Mouse (Mus musculus) kidney, adult 2 months (tissue): Measurements from ENCODE around the gene Cyp2d10. TPM values are rescaled to one million over a fixed set of nuclear protein-coding genes. Genes with fewer than 3 reads are reported as not detected.

Experiments
- DNase-seq: peaks from one replicate; pipeline ENCODE4 v3.0.0; 2021
- H3K27ac ChIP-seq: fragments of 200-500 bp; 2 replicates; pipeline ENCODE4 v1.5.1; 2012; ENCODE audit warnings: low read depth, low read length, control low read depth, inconsistent platforms; ENCODE audit not compliant: insufficient read depth
- H3K27me3 ChIP-seq: fragments of 200-500 bp; replicated peaks from 2 replicates; pipeline ENCODE4 v1.6.1; 2012; ENCODE audit warnings: mild to moderate bottlenecking, moderate library complexity, low read length, inconsistent platforms; ENCODE audit not compliant: control insufficient read depth, insufficient read depth
- H3K36me3 ChIP-seq: fragments of 200-500 bp; 2 replicates; pipeline ENCODE4 v1.6.1; 2012; ENCODE audit warnings: mild to moderate bottlenecking, moderate library complexity, low read length, inconsistent platforms; ENCODE audit not compliant: control insufficient read depth, insufficient read depth
- H3K4me1 ChIP-seq: fragments of 200-500 bp; 2 replicates; pipeline ENCODE4 v1.6.1; 2011; ENCODE audit warnings: low read length; ENCODE audit not compliant: control insufficient read depth, insufficient read depth
- H3K4me3 ChIP-seq: fragments of 200-500 bp; 2 replicates; pipeline ENCODE4 v1.5.1; 2011; ENCODE audit warnings: mild to moderate bottlenecking, low read depth, low read length, control low read depth; ENCODE audit not compliant: insufficient read depth
- CTCF ChIP-seq: fragments of 200-500 bp; conservative IDR thresholded peaks from 2 replicates; pipeline ENCODE4 v1.5.1; 2011; ENCODE audit warnings: low read depth, mild to moderate bottlenecking, control low read depth, low read length, moderate library complexity, mixed read lengths; ENCODE audit not compliant: insufficient read depth, insufficient read length
- POLR2A ChIP-seq: fragments of 200-500 bp; IDR thresholded peaks from one replicate; pipeline ENCODE4 v1.6.1; 2011; ENCODE audit warnings: low read depth, low read length, control low read depth
- WGBS: fragments of 180-500 bp; shearing (Covaris S2); methylation state at CpG from one replicate; pipeline ENCODE4 v1.1.7; 2018; 5-methylcytosine and 5-hydroxymethylcytosine counted together
- polyA plus RNA-seq: library from polyadenylated mRNA; depleted of rRNA; stranded (reverse); fragments of >200 nt; gene quantifications from 2 replicates; pipeline ENCODE4 v1.2.3, GENCODE M21; 2012

Cyp2d10 gene
- polyA plus RNA-seq, 1 experiment, result 0.33 TPM

DNA sequence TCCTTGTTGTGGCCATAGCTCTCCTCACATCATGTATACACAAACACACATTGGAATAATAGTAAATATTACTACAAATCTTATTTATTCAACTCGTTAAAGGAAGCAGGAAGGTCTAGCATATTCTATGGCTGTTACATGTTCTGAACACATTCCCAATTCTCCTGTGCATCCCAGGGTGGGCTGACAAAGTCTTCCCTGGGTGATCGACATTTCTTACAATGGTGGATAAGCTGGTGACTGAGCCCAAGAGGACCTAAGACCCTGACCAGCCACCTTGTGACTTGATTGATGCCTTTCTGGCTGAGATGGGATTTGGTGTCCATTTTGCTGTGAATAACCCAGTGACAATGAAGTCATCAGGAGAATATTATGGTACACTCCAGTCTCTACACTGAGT lies 28.6 kb upstream of the Cyp2d10 start:
- H3K27ac ChIP-seq, result no peak overlapping the region
- TF ChIP-seq CTCF (no peak), POLR2A (no peak)
- WGBS, result 90% methylated on average over 2 of the region's 2 CpGs
- H3K36me3 ChIP-seq, result no peaks in the 10 kb centered on the region
- DNase-seq, result no peak
- H3K27me3 ChIP-seq, result no peaks in the 10 kb centered on the region
- no peak overlapping the region for H3K4me3 ChIP-seq
- no peaks in the 10 kb centered on the region for H3K4me1 ChIP-seq

DNA sequence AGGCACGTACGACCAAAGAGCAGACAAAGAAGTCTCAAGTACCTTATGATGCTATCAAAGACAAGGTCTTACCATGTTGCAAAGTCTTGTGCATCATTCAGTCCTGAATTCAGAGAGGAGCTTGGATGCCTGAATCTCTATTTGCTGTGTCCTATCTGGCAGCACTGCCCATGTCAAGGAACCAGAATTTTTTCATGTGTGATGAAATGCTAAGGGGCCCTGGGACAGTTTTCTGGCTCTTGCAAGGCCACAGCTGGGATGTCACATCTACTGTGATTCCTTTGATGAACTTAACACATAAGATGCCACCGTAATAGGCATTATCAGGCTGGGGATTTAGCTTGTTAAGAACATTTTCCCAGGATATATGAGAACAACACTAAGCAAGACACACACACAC lies 28.0 kb upstream of the Cyp2d10 start:
- no peak for DNase-seq
- 68% methylated on average over 3 of the region's 3 CpGs for WGBS
- H3K4me3 ChIP-seq, result no peak overlapping the region
- H3K27ac ChIP-seq, result no peak overlapping the region
- no peaks in the 10 kb centered on the region for H3K36me3 ChIP-seq
- H3K27me3 ChIP-seq, result no peaks in the 10 kb centered on the region
- TF ChIP-seq CTCF, result no peak
- TF ChIP-seq POLR2A, result no peak
- H3K4me1 ChIP-seq, result no peaks in the 10 kb centered on the region

DNA sequence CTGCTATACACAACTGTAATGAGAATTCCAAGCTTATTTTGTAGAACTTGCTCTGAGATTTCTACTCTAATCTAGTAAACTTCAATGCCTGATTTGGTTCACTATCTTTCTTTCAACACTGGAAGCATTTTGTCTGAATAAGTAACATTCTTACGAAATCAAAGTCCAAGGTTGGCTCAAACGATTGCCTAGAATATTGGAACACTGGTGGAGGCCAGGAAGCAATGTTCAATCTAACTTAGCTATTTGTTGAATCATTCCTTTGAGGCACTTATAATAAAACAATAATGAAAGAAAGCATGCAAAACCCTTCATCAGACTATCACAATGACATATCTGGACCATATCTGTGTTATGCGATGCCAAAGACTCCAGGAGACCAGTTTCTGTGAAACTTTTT lies 27.5 kb upstream of the Cyp2d10 start:
- no peak for DNase-seq
- Histone ChIP-seq H3K27ac (no peak overlapping the region), H3K27me3 (no peaks in the 10 kb centered on the region), H3K4me3 (no peak overlapping the region), H3K4me1 (no peaks in the 10 kb centered on the region), H3K36me3 (no peaks in the 10 kb centered on the region)
- TF ChIP-seq POLR2A, result no peak
- TF ChIP-seq CTCF, result no peak
- 67% methylated on average over 3 of the region's 3 CpGs for WGBS

DNA sequence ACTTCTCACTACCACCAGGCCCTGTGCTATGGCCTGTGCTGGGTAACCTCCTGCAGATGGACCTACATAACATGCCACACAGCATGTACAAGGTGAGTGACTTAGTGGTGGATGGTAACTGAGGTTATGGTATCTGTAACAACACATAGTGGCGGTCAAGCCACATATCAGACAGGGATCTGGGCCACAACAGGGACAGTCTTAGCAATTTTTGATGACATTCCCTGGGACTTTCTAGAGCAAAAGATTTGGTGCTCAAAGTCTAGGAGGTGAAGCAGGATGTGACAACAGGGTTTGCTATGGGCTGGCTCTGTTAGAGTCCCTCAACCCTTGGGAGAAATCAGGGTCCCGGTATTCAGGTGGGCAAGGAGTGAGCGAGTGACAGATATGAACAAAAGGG lies 26.6 kb upstream of the Cyp2d10 start:
- Histone ChIP-seq H3K4me1 (no peaks in the 10 kb centered on the region), H3K27me3 (no peaks in the 10 kb centered on the region), H3K27ac (no peak overlapping the region), H3K4me3 (no peak overlapping the region), H3K36me3 (no peaks in the 10 kb centered on the region)
- TF ChIP-seq CTCF, result no peak
- no peak for TF ChIP-seq POLR2A
- DNase-seq, result no peak
- WGBS, result 96% methylated on average over 3 of the region's 3 CpGs

GRCm38 (mm10) chr15:82433137-82433536 lies 26.1 kb upstream of the Cyp2d10 start, which contains the start of gene Cyp2d9:
Gene Cyp2d9, plus strand, starts transcription at chr15:82433437.
- H3K4me3 ChIP-seq, result no peak within 1 kb of the TSS
- H3K36me3 ChIP-seq, result no peaks in the 10 kb centered on the region
- H3K27ac ChIP-seq, result no peak within 1 kb of the TSS
- H3K27me3 ChIP-seq, result no peaks in the 10 kb centered on the region
- no peak for DNase-seq
- H3K4me1 ChIP-seq, result no peaks in the 10 kb centered on the region
- TF ChIP-seq CTCF (no peak), POLR2A (no peak)

DNA sequence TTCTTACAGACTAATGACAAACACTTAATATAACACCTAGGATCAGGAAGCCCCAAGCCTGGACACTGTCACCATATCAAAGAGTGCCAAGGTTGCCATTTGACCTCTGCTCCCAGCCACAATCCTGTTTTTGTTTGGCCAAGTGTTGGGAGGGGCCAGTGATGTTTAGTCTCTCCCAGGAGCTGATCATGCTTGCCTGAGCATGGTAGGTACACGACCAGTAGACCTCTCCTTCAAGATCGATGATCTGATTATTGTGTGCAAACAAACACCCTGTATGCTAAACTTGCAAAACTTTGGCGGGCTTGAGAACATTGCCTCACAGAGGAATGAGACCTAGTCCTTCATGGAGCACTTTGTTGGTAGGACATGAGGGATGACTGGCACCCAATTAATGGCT lies 16.5 kb upstream of the Cyp2d10 start:
- Histone ChIP-seq H3K36me3 (no peaks in the 10 kb centered on the region), H3K27me3 (no peaks in the 10 kb centered on the region), H3K27ac (no peak overlapping the region), H3K4me3 (no peak overlapping the region), H3K4me1 (no peaks in the 10 kb centered on the region)
- WGBS, result 66% methylated on average over 3 of the region's 3 CpGs
- TF ChIP-seq POLR2A (no peak), CTCF (no peak)
- no peak for DNase-seq

DNA sequence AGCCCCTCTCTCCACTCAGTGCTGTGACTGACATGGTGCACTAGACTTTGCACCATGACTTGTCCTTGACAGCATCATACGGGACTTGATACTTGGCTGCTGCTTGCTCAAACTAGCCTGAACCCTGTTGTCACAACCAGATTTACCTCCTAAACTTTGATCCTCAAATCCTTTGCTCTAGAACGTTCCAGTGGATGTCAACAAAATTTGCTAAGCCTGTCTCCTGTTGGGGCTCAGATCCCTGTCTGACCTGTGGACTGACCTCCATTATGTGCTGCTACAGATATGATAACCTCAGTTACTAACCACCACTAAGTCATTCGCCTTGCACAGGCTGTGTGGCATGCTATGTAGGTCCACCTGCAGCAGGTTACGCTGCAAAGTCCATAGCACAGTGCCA lies 15.9 kb upstream of the Cyp2d10 start:
- Histone ChIP-seq H3K27me3 (no peaks in the 10 kb centered on the region), H3K4me1 (no peaks in the 10 kb centered on the region), H3K27ac (no peak overlapping the region), H3K36me3 (no peaks in the 10 kb centered on the region), H3K4me3 (no peak overlapping the region)
- no peak for TF ChIP-seq POLR2A
- TF ChIP-seq CTCF, result no peak
- no peak for DNase-seq
- 72% methylated on average over 4 of the region's 4 CpGs for WGBS

GRCm38 (mm10) chr15:82418616-82419015 lies 11.6 kb upstream of the Cyp2d10 start:
- peak; percentile 28 for DNase-seq
- H3K4me3 ChIP-seq, result no peak overlapping the region
- H3K27ac ChIP-seq, result no peak overlapping the region
- H3K4me1 ChIP-seq, result no peaks in the 10 kb centered on the region
- 42% methylated on average over 1 of the region's 1 CpGs for WGBS
- TF ChIP-seq CTCF, result no peak
- no peaks in the 10 kb centered on the region for H3K36me3 ChIP-seq
- H3K27me3 ChIP-seq, result no peaks in the 10 kb centered on the region
